ENCODE assay signal across 8 mouse cellular contexts in genomic region chr6:114901321-114901824, GRCm38 (mm10).
DNase-seq lines count a peak whose midpoint lies in the region; ATAC-seq and TF ChIP-seq lines count a peak whose summit lies in the region.

No protein-coding gene starts in this region.

- no peak for ATAC-seq in hindbrain, embryonic 13.5 days (ENCODE audit: low FRiP score)
- ATAC-seq in stomach, embryonic 15.5 days (ENCODE audit: insufficient read depth, low FRiP score, low read depth), result peak; percentile 91

- peak overlapping the region; percentile 43 for H3K9ac ChIP-seq in hindbrain, embryonic 13.5 days
- H3K9ac ChIP-seq in stomach, embryonic 15.5 days, result no peak overlapping the region

- H3K4me1 ChIP-seq in hindbrain, embryonic 13.5 days (replicated peaks), result peaks cover 69% of the 10 kb centered on the region
- peaks cover 39% of the 10 kb centered on the region for H3K4me1 ChIP-seq in lung, adult 2 months (ENCODE audit: control insufficient read depth, insufficient read depth, low read length)
- peaks cover 48% of the 10 kb centered on the region for H3K4me1 ChIP-seq in stomach, embryonic 15.5 days

- 12% methylated on average over 12 of the region's 12 CpGs for WGBS in hindbrain, embryonic 13.5 days
- 16% methylated on average over 12 of the region's 12 CpGs for WGBS in lung, adult 2 months
- 5% methylated on average over 12 of the region's 12 CpGs for WGBS in stomach, embryonic 15.5 days

- H3K4me3 ChIP-seq in hindbrain, embryonic 13.5 days, result no peak overlapping the region
- no peak overlapping the region for H3K4me3 ChIP-seq in lung, adult 2 months (replicated peaks; ENCODE audit: extremely low read depth, low read depth, low read length)
- no peak overlapping the region for H3K4me3 ChIP-seq in stomach, embryonic 15.5 days (replicated peaks)

- no peaks in the 10 kb centered on the region for H3K9me3 ChIP-seq in hindbrain, embryonic 13.5 days
- H3K9me3 ChIP-seq in stomach, embryonic 15.5 days, result no peaks in the 10 kb centered on the region

- no peak for TF ChIP-seq POLR2A in lung, adult 2 months (IDR thresholded peaks at IDR 0.05; ENCODE audit: borderline replicate concordance, extremely low read depth, low read depth, low read length)

- no peak for TF ChIP-seq CTCF in lung, adult 2 months (IDR thresholded peaks at IDR 0.05; ENCODE audit: insufficient read depth, low read length)

- peak overlapping the region; percentile 6; the same call in 1 of the 2 replicates for H3K4me2 ChIP-seq in hindbrain, embryonic 13.5 days
- H3K4me2 ChIP-seq in stomach, embryonic 15.5 days, result peak overlapping the region; percentile 34

- H3K27me3 ChIP-seq in hindbrain, embryonic 13.5 days, result no peaks in the 10 kb centered on the region
- no peaks in the 10 kb centered on the region for H3K27me3 ChIP-seq in stomach, embryonic 15.5 days (replicated peaks)

- H3K36me3 ChIP-seq in hindbrain, embryonic 13.5 days, result no peaks in the 10 kb centered on the region
- H3K36me3 ChIP-seq in stomach, embryonic 15.5 days, result no peaks in the 10 kb centered on the region

- H3K27ac ChIP-seq in hindbrain, embryonic 13.5 days, result peak overlapping the region; percentile 71
- peak overlapping the region; percentile 78 for H3K27ac ChIP-seq in stomach, embryonic 15.5 days

- peak; percentile 95 for DNase-seq in heart, adult 11 months
- no peak for DNase-seq in heart, postnatal 4 days
- peak; percentile 78 for DNase-seq in embryo, embryonic 11 days
- peak; percentile 64 for DNase-seq in lung, adult 2 months
- DNase-seq in right cerebral cortex, postnatal 36 days (ENCODE audit: low spot score in 2 of 2), result no peak
- no peak for DNase-seq in thymus, postnatal 10 days (ENCODE audit: low spot score in 2 of 2)

Comparison
In these comparisons a context has a peak if more than half of its experiments do, and no peak if none do; other contexts are left out.
1. DNase-seq: peak in heart, adult 11 months (single experiment), embryo, embryonic 11 days (single experiment) and lung, adult 2 months (single experiment); none in heart, postnatal 4 days (single experiment), right cerebral cortex, postnatal 36 days (0 of 2) and thymus, postnatal 10 days (0 of 2).